7 mouse cellular contexts compared by ENCODE assay signal in genomic region chr19:58456491-58457061, GRCm38 (mm10). TPM values are rescaled to one million over a fixed set of nuclear protein-coding genes. Genes with fewer than 3 reads are reported as not detected.
DNase-seq lines count a peak whose midpoint lies in the region; ATAC-seq and TF ChIP-seq lines count a peak whose summit lies in the region.

No protein-coding gene starts in this region.

- peak overlapping the region; percentile 95 for H3K4me2 ChIP-seq in forebrain, embryonic 12.5 days
- peak overlapping the region; percentile 56 for H3K4me2 ChIP-seq in liver, embryonic 14.5 days (ENCODE audit: low read depth)

- no peaks in the 10 kb centered on the region for H3K9me3 ChIP-seq in forebrain, embryonic 12.5 days
- H3K9me3 ChIP-seq in liver, embryonic 14.5 days (ENCODE audit: control insufficient read depth, low read length): no peaks in the 10 kb centered on the region

- no peak for TF ChIP-seq CTCF in lung, adult 2 months (IDR thresholded peaks at IDR 0.05; ENCODE audit: insufficient read depth, low read length)
- TF ChIP-seq CTCF in liver, embryonic 14.5 days (IDR thresholded peaks at IDR 0.05; ENCODE audit: low read depth): no peak

- peak overlapping the region; percentile 56; the same call in 1 of the 2 replicates for H3K27ac ChIP-seq in forebrain, embryonic 12.5 days
- no peak overlapping the region for H3K27ac ChIP-seq in liver, embryonic 14.5 days

- peak overlapping the region; percentile 61; the same call in 1 of the 2 replicates for H3K9ac ChIP-seq in forebrain, embryonic 12.5 days
- H3K9ac ChIP-seq in liver, embryonic 14.5 days (replicated peaks): no peak overlapping the region

- TF ChIP-seq POLR2A in lung, adult 2 months (IDR thresholded peaks at IDR 0.05; ENCODE audit: borderline replicate concordance, extremely low read depth, low read depth, low read length): no peak

- H3K27me3 ChIP-seq in forebrain, embryonic 12.5 days: peaks cover 81% of the 10 kb centered on the region
- H3K27me3 ChIP-seq in liver, embryonic 14.5 days (ENCODE audit: control insufficient read depth, insufficient read depth, low read length): peaks cover 45% of the 10 kb centered on the region

- H3K36me3 ChIP-seq in forebrain, embryonic 12.5 days (replicated peaks): no peaks in the 10 kb centered on the region
- H3K36me3 ChIP-seq in liver, embryonic 14.5 days (replicated peaks; ENCODE audit: control insufficient read depth, insufficient read depth, low read depth): no peaks in the 10 kb centered on the region

- WGBS in lung, adult 2 months: 9% methylated on average over 16 of the region's 16 CpGs
- WGBS in forebrain, embryonic 12.5 days: 5% methylated on average over 16 of the region's 16 CpGs
- 9% methylated on average over 16 of the region's 16 CpGs for WGBS in liver, embryonic 14.5 days (ENCODE audit: insufficient replicate concordance)

- TF ChIP-seq EP300 in liver, embryonic 14.5 days (IDR thresholded peaks at IDR 0.05; ENCODE audit: low read depth): no peak

- peak; percentile 13 for DNase-seq in lung, adult 2 months
- no peak for DNase-seq in lung, postnatal 14 days
- DNase-seq in liver, embryonic 14.5 days (ENCODE audit: low read depth in 3 of 3, low spot score in 3 of 3): no peak
- DNase-seq in thymus, postnatal 14 days: peak; percentile 30
- DNase-seq in frontal cortex, adult 2 months (ENCODE audit: extremely low spot score in 1 of 2, low spot score in 1 of 2): no peak
- no peak for DNase-seq in layer of hippocampus, postnatal 36 days

- ATAC-seq in forebrain, embryonic 12.5 days (ENCODE audit: low FRiP score): peak; percentile 53; the same call in 1 of the 2 replicates
- ATAC-seq in liver, embryonic 14.5 days (ENCODE audit: insufficient read depth): no peak

- peaks cover 6% of the 10 kb centered on the region for H3K4me1 ChIP-seq in lung, adult 2 months (ENCODE audit: control insufficient read depth, insufficient read depth, low read length)
- peaks cover 63% of the 10 kb centered on the region for H3K4me1 ChIP-seq in forebrain, embryonic 12.5 days
- no peaks in the 10 kb centered on the region for H3K4me1 ChIP-seq in liver, embryonic 14.5 days (replicated peaks; ENCODE audit: control insufficient read depth in 2 of 2, insufficient read depth in 2 of 2, low read length in 1 of 2)

- no peak overlapping the region for H3K4me3 ChIP-seq in lung, adult 2 months (replicated peaks; ENCODE audit: extremely low read depth, low read depth, low read length)
- peak overlapping the region; percentile 53 for H3K4me3 ChIP-seq in forebrain, embryonic 12.5 days (replicated peaks)
- no peak overlapping the region for H3K4me3 ChIP-seq in liver, embryonic 14.5 days (ENCODE audit: insufficient read depth in 1 of 2, low read depth in 2 of 2, low read length in 2 of 2)

RNA-seq across cellular contexts. Expression of gene Gfra1, which starts 0.9 kb away (rescaled TPM):
- 4.9 and 7.8 TPM in 2 replicates for polyA plus RNA-seq in lung, adult 2 months (2012; rRNA removed)
- polyA plus RNA-seq in forebrain, embryonic 12.5 days (2016; fragmentation: Nextera tagmentation; extraction: Ambion mirVana): 16.7 and 23.9 TPM in 2 replicates
- polyA plus RNA-seq in liver, embryonic 14.5 days (2012; rRNA removed): 2.7 and 2.9 TPM in 2 replicates
- 3.8 and 4.6 TPM in 2 replicates for polyA plus RNA-seq in liver, embryonic 14.5 days (2014; fragmentation: Nextera tagmentation; extraction: Ambion mirVana)
- 22.4 and 22.8 TPM in 2 replicates for polyA plus RNA-seq in frontal cortex, adult 2 months (2012; rRNA removed)
- 10 to 100 TPM; 62.0 to 64.5 TPM for total RNA-seq in layer of hippocampus, postnatal 36 days (2021)

RNA-seq across cellular contexts. Expression of gene Ccdc172, which starts 55.2 kb away (rescaled TPM):
- not detected in 2 replicates for polyA plus RNA-seq in lung, adult 2 months (2012; rRNA removed)
- not detected in 2 replicates for polyA plus RNA-seq in forebrain, embryonic 12.5 days (2016; fragmentation: Nextera tagmentation; extraction: Ambion mirVana)
- not detected in 2 replicates for polyA plus RNA-seq in liver, embryonic 14.5 days (2012; rRNA removed)
- polyA plus RNA-seq in liver, embryonic 14.5 days (2014; fragmentation: Nextera tagmentation; extraction: Ambion mirVana): not detected in 2 replicates
- polyA plus RNA-seq in frontal cortex, adult 2 months (2012; rRNA removed): not detected in 2 replicates
- not detected for total RNA-seq in layer of hippocampus, postnatal 36 days (2021)

Comparison
In these comparisons a context has a peak if more than half of its experiments do, and no peak if none do; other contexts are left out.
1. DNase-seq: peak in lung, adult 2 months (single experiment) and thymus, postnatal 14 days (single experiment); none in lung, postnatal 14 days (single experiment), liver, embryonic 14.5 days (0 of 3), frontal cortex, adult 2 months (0 of 2) and layer of hippocampus, postnatal 36 days (0 of 2).